Mouse (Mus musculus) MN1 (cell line): ENCODE data around the gene Cep295nl.
A peak's percentile ranks its signal among the peaks of the same experiment; 100 is the strongest.

Experiments
- DNase-seq: peaks from one replicate; pipeline ENCODE4 v3.0.0-alpha.2; 2016; ENCODE audit warnings: low spot score

The Cep295nl gene

DNA sequence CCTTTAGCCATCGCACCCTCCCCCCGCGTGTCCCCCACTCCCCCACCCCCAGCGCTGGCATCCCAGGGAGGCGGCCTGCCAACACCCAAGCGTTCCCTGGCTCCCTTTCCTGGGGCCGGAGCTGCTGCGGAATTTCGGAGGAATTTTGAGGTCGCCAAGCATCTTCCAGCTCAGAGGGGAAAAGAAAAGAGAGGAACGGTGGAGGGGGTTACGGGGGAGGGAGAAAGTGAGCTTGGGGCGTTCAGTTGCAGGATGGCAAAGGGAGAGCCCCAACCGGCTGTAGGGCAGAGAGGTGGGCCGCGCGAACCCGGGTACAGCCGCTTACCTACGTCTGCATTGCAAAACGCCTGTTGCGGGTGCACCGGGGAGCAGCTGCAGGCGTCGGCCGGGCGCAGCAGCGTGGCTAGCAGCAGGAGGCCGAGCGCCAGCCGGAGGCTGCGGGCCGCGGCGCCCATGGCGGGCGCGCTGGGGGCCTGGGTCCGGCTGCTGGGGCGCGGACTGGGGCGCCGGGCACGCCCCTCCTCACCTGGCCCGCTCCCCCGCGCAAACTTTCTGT lies 12.4 kb upstream of the Cep295nl start:
- peak; percentile 28 for DNase-seq

GRCm38 (mm10) chr11:118349494-118349893 lies 7.2 kb upstream of the Cep295nl start:
- no peak for DNase-seq

DNA sequence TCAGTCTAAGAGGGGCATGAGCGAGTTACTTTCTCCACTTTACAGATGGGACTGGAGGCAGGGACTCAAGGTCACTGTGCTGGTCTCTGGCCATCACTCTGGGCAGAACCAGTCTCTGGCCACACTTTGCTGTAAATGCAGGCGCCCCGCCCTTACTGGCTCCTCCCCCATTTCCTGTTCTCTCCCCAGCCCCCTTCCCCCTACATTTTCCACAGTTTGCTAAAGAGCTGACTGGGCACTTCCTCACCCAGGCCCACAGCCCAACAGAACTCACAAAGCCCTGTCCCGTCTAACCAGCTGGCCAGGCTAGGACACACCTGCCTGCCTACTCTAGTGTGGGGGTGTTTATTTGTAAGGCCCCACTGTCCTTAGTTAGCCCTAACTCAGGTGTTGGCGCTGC lies 6.6 kb upstream of the Cep295nl start:
- no peak for DNase-seq

DNA sequence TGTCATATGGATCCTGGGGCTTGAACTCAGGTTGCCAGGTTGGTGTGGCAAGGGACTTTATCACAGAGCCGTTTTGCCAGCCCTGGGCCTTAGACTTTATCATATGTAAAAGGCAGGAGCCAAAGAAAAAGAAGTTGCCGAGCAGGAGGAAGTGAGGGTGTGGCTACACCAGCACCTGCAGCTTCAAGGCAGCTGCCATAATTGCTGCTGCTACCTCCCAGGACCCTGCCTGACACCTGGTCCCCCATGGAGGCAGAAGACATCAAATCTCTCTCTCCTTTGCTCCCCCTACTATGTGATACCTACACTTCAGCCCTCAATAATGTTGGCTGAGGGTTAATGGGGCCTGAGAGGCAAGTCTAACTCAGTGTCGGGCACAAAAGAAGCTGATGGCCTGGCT lies 6.1 kb upstream of the Cep295nl start:
- DNase-seq = no peak

DNA sequence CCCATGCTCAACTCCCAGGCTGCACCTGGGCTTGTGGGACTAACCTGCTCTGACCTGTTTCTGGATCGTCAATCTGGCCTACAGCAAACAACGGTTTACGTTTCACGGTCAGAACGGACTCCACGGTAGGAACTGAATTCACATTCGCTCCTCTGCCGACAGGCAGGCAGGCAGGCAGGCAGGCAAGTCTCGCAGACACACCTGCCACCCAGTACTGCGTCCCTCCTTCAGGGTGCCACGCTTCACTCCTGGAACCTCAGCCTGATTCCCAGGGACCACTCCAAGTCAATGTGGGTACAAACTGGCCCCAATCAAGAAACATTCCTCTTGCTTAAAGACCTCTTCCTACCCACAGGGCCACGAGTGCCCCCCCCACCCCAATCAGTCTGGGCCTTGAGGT lies 5.6 kb upstream of the Cep295nl start:
- no peak for DNase-seq

DNA sequence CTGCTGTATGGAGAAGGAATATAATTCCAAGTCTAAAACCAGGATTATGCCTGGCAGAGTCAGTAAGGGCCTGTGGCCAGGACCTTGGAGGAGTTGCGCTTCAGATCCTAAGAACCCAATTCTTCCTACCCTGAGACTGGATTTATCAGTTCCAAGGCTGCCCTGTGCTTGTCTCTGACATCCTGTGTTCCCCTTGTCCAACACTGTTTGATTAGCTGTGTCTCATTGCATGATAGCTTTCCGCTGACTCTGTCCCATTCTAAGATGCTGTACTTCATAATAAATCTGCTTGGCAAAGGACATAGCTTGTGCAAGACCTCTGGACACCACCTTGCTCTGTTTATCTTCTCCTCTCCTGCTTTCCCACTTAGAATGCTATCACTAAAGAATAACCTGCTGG lies 5.1 kb upstream of the Cep295nl start:
- DNase-seq = no peak

- peak; percentile 57 for DNase-seq
Measured at GRCm38 (mm10) chr11:118346395-118347096, 4.2 kb upstream of the Cep295nl start.

GRCm38 (mm10) chr11:118345693-118346092 lies 3.4 kb upstream of the Cep295nl start:
- peak; percentile 90 for DNase-seq

DNA sequence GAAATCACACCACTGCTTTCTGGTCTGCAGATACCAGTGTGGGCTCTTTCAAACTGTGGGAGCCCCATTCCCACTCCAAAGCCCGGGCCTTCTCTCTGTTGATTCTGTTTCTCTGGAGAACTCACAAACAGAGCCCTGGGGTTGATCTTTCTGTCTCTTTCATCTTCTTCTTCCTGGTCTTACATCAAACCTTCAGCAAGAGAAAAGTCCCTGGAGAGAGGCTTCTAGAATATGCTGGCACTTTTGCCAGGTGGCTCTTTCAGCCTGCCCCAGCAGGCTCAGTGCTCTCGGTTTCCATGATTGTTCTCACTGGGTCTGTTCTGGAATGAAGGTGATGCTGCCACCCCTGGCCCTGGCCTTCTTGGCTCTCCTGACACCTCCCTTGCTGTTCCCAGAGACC lies 1.3 kb upstream of the Cep295nl start:
- DNase-seq = no peak

GRCm38 (mm10) chr11:118337491-118338168 lies 4.7 kb downstream of the Cep295nl start:
- DNase-seq = no peak

GRCm38 (mm10) chr11:118333431-118333830 lies 8.9 kb downstream of the Cep295nl start:
- DNase-seq = no peak

DNA sequence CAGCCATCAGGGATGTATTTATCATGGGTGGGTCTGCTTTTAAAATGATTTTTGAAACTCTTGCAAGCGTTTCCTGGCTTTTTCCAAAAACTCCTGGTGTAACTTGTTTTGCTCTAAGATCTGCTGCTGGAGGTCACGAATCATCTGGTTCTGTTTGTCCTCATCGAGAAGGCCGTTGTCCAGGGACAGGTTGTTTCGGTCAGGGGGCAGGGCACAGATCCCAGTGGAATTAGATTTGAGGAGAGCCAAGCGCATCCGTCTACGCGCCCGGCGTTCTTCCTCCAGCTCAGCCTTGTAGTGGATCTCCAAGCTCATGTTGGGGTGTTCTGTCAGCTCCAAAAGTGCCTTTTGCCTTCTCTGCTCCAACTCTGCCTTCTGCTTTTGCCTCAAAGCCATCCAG lies 9.9 kb downstream of the Cep295nl start:
- DNase-seq = no peak

DNA sequence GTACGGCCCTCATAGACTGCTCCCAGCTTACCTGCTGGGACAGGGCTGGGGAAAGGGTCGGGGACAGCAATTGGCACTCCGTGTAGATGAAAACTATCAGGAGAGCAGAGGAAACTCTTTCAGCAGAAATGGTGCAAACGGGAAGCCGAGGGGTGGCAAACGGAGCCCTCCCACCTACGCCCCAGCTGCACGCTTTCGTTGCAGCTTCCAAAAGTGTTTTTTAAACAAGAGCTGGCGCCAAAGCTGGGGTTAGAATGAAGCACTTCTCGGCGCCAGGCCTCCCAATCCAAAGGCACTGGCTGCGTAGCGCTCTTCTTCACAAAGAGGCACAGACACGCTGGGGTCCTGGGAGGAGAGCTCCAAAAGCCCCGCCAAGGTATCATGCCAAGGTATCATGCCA lies 11.5 kb downstream of the Cep295nl start:
- DNase-seq = no peak

DNA sequence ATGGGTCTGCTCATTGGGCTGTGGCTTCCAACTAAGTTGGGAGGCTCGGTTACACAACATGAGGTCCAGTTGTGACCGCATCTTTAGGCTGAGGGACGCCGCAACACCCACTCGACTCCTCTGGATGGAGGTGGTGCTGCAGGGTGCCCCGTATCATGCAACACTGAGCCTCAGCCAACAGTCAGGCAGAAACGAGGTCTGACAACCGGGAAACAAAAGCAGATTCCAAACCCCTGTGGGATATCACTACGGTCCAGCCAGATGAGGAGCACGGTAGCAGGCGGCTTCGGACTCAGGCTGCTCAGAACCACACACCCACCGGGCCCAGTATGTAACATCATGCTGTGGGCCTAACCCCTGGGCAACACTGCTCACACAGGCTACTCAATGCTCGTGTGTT lies 11.9 kb downstream of the Cep295nl start:
- DNase-seq = no peak

- no peak for DNase-seq
Measured at GRCm38 (mm10) chr11:118328947-118329346, 13.4 kb downstream of the Cep295nl start.

DNA sequence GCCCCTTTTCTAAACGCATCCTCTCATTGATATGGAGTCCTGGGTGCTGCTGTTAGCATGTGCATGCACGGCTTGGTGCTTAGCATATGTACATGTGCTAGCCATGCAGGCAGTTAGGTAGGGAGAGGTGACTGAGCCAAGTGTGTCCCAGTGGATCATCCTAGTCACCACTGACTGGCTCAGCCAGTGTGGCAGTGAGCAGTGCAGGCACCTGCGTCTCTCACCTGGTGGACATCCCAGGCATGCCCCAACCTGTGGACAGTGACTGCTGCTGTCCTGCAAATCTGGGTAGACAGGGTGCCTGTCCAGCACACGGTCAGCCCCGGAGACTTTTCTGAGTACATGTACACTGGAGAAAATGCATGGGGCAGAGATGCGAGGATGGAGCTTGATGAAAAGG lies 13.8 kb downstream of the Cep295nl start:
- DNase-seq = no peak

- peak; percentile 89 for DNase-seq
Measured at GRCm38 (mm10) chr11:118326991-118327971, 15.0 kb downstream of the Cep295nl start.

DNA sequence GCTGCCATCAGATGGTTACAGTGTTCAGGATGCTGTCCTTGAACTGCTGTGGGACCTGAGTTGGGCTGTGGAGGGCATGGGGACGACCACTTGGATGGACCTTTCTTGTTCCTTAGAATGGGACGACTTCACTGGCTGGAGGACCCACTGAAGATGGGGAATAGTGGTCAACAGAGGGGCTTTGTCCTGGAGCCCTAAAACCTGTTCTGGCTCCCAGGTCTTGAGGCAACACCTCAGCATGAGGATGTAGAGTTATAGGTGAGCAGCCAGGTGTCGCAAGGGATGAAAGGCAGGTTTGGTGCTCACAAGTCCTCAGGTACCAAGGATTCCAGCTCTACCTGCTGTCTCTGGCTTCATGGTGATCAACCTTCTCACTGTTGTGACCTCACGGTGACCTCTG lies 15.8 kb downstream of the Cep295nl start:
- no peak for DNase-seq

- peak; percentile 53 for DNase-seq
Measured at GRCm38 (mm10) chr11:118324541-118324940, 17.8 kb downstream of the Cep295nl start.

- no peak for DNase-seq
Measured at GRCm38 (mm10) chr11:118323974-118324373, 18.3 kb downstream of the Cep295nl start.

GRCm38 (mm10) chr11:118322647-118323046 lies 19.7 kb downstream of the Cep295nl start:
- peak; percentile 56 for DNase-seq

DNA sequence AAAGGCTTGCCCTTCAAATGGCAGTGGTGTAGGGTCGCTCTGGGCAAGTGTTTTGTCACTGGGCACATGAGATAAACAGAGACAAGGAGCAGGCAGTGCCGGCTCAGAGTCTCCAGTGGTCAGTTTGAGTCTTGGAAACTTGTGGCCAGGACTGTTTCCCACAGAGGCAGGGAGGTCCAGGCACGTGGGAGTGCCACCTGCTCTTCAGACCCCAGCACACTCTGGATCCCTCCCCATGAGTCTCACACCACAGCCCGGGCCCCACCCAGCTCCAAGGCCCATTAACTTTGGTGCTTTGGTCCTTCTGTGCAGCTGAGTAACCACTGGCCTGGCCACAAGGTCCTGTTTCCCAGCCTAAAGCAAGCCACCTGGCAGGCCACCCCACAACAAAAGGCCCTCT lies 20.3 kb downstream of the Cep295nl start:
- DNase-seq = no peak
